Mouse (Mus musculus): Measurements from ENCODE around the gene H2-Aa. TPM values are rescaled to one million over a fixed set of nuclear protein-coding genes. Genes with fewer than 3 reads are reported as not detected.

H2-Aa gene
- polyA plus RNA-seq, 1 experiment from 2014 or later = 0.21 TPM

DNA sequence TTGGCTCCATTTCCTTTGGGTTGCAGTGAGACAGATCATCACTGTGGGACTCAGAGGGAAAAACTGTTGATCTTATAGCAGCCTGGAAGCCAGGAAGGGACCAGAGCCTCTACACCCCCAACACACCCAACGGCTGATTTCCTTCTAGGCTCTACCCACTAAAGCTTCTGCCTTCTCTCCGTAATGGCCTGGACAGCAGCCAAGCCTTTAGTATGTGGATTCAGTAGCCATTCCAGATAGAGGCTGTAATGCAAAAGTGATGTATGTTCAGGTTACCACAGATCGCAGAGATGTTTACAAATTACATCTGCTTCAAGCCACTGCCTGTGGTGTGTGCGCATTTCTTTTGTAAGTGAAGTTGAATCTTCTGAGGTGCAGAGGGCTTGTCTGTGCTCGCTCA lies 27.1 kb downstream of the H2-Aa start:
- Histone ChIP-seq H3K36me3 (ENCODE audit: poor library complexity, severe bottlenecking) (no peaks in the 10 kb centered on the region), H3K4me2 (no peak overlapping the region), H3K4me3 (no peak overlapping the region), H3K27ac (no peak overlapping the region), H3K27me3 (peaks cover 30% of the 10 kb centered on the region), H3K9me3 (replicated peaks) (no peaks in the 10 kb centered on the region), H3K9ac (no peak overlapping the region), H3K4me1 (peaks cover 21% of the 10 kb centered on the region)
- 77% methylated on average over 5 of the region's 5 CpGs for WGBS
- ATAC-seq = no peak

DNA sequence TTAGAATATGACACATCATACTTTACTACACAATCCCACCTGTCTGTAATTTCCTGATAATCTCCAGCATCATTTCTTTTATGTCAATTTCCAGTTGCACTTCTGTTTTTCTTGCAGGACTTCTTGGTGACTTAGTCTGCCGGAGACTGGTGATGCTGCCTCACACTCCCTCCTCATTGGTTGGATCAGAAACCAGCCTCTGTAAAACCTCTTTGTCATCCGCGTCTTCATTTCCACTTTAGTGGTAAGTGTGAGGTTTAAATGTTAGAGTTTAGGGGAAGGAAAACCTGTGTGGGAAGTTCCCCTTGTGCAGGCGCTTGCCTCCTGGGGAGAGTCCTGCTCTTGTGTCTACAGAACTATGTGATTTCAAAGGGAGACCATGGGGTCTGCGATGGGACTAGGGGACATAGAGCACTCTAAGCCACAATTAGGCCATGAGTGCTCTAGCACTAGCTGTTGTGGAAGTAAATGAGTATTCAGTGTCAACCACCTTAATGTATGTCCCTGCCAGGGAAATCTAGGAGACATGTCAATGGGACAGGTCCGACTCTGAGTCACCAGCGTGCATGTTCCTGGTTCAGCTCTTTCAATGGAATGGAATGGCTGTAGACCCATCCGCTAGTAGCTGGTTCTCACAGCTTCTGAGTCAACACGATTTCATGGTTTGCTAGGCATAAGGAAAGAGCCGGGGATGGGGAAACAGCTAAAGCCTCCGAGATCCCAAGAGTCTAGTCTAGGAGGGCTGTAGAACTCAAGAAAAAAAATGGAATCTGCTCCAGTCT lies 29.8 kb downstream of the H2-Aa start, which contains the start of gene H2-Ab1:
H2-Ab1 (plus strand) TSS at position 96 of the 782 bp plus-strand sequence.
- ATAC-seq = no peak

DNA sequence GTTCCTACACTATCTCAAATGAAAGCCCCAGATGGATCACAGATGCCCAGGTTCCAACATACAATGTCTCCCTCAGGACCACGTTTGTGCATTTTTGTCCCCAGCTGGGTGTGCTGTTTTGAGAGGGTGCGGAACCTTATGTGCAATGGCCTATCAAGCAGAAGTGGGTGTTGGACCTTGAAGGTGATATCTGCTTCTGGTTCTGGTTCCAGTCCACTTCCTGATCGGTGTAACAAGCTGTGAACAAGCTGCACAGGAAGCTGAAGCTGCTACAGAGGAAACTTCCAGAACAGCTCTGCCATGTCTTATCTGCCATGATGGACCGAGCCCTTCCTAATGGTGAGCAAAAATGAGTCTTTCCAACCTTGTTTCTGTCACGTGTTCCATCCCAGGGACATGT lies 31.1 kb downstream of the H2-Aa start:
- no peak for ATAC-seq
- H3K27ac ChIP-seq = no peak overlapping the region
- no peak overlapping the region for H3K9ac ChIP-seq
- 83% methylated on average over 5 of the region's 5 CpGs for WGBS
- peaks cover 7% of the 10 kb centered on the region; the same call in 1 of the 2 replicates for H3K27me3 ChIP-seq
- no peak overlapping the region for H3K4me3 ChIP-seq
- H3K36me3 ChIP-seq (ENCODE audit: poor library complexity, severe bottlenecking) = no peaks in the 10 kb centered on the region
- no peaks in the 10 kb centered on the region for H3K4me1 ChIP-seq
- H3K4me2 ChIP-seq = no peak overlapping the region
- H3K9me3 ChIP-seq (replicated peaks) = no peaks in the 10 kb centered on the region

More for the DNA sequence above, 29.8 kb downstream of the H2-Aa start, which contains the start of gene H2-Ab1:
- H3K27ac ChIP-seq = no peak within 1 kb of the TSS
- no peak within 1 kb of the TSS for H3K4me2 ChIP-seq
- H3K36me3 ChIP-seq (ENCODE audit: poor library complexity, severe bottlenecking) = no peaks in the 10 kb centered on the region
- WGBS = 77% methylated on average over 11 of the region's 11 CpGs
- H3K4me3 ChIP-seq = no peak within 1 kb of the TSS
- H3K9me3 ChIP-seq (replicated peaks) = no peaks in the 10 kb centered on the region
- no peaks in the 10 kb centered on the region for H3K4me1 ChIP-seq
- no peak within 1 kb of the TSS for H3K9ac ChIP-seq
- peaks cover 11% of the 10 kb centered on the region; the same call in 1 of the 2 replicates for H3K27me3 ChIP-seq

DNA sequence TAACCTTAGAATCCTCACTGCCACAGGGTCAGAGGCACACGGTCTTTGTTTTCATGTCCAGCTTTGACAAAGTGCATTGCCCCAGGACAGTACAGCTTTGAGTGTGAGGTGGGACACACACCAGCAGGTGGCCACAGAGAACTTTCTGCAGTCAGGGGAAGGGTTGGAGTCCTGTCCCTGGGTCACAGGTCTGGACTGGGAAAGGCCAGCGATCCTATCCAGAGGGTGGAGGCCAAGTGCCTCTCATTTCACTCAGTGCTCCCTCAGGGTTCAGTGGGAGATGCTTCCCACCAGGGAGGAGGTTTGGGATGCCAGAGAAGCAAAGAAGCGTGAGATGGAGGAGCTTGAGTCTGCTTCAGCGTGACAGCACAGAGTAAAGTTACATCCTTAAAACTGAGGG lies 36.0 kb downstream of the H2-Aa start:
- WGBS = 57% methylated on average over 4 of the region's 4 CpGs
- H3K4me2 ChIP-seq = no peak overlapping the region
- H3K9me3 ChIP-seq (replicated peaks) = no peaks in the 10 kb centered on the region
- peaks cover 7% of the 10 kb centered on the region; the same call in 1 of the 2 replicates for H3K27me3 ChIP-seq
- H3K9ac ChIP-seq = no peak overlapping the region
- no peaks in the 10 kb centered on the region for H3K4me1 ChIP-seq
- no peak overlapping the region for H3K4me3 ChIP-seq
- H3K27ac ChIP-seq = no peak overlapping the region
- ATAC-seq = no peak
- H3K36me3 ChIP-seq (ENCODE audit: poor library complexity, severe bottlenecking) = no peaks in the 10 kb centered on the region

DNA sequence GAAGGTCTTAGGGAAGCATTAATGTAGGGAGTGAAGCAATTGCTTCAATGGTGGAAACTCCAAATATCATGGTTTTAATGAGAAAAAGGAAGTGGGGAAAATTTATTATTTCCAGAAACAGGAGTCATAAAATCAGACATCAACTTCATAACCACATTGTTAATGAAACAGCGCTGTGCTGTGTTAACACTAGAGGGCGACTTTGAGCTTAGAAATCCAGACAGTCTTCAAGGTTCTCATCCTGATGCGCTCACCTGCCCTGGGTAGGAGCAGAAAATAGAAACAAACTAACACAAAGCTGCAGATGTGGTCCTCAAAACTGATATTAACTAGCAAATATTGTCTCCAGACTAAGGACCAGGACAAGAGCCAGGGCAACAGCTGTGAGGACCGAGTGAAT lies 37.7 kb downstream of the H2-Aa start:
- Histone ChIP-seq H3K4me3 (no peak overlapping the region), H3K9ac (no peak overlapping the region), H3K4me2 (no peak overlapping the region), H3K27me3 (peaks cover 7% of the 10 kb centered on the region; the same call in 1 of the 2 replicates), H3K27ac (no peak overlapping the region), H3K9me3 (replicated peaks) (no peaks in the 10 kb centered on the region), H3K4me1 (no peaks in the 10 kb centered on the region), H3K36me3 (ENCODE audit: poor library complexity, severe bottlenecking) (no peaks in the 10 kb centered on the region)
- ATAC-seq = no peak
- 16% methylated on average over 4 of the region's 4 CpGs for WGBS

DNA sequence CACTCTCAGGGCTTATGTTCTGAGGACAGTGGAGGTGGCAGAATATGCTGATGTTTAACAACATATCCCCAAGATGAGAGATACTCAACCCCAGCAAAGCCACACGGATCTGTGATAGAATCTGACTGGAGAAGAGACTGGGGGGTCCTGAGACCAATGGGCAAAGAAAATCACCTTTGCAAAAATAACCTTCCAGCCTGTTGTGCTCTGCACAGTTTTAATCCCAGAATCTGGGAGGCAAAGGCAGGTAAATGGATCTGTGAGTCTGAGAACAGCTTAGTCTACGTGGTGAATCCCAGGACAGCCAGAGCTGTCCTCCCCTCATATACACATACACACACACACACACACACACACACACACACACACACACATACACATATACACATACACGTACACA lies 38.3 kb downstream of the H2-Aa start:
- Histone ChIP-seq H3K4me1 (no peaks in the 10 kb centered on the region), H3K9me3 (replicated peaks) (no peaks in the 10 kb centered on the region), H3K27ac (no peak overlapping the region), H3K27me3 (peaks cover 7% of the 10 kb centered on the region; the same call in 1 of the 2 replicates), H3K4me3 (no peak overlapping the region), H3K36me3 (ENCODE audit: poor library complexity, severe bottlenecking) (no peaks in the 10 kb centered on the region), H3K4me2 (no peak overlapping the region), H3K9ac (no peak overlapping the region)
- ATAC-seq = no peak
- 40% methylated on average over 3 of the region's 3 CpGs for WGBS

DNA sequence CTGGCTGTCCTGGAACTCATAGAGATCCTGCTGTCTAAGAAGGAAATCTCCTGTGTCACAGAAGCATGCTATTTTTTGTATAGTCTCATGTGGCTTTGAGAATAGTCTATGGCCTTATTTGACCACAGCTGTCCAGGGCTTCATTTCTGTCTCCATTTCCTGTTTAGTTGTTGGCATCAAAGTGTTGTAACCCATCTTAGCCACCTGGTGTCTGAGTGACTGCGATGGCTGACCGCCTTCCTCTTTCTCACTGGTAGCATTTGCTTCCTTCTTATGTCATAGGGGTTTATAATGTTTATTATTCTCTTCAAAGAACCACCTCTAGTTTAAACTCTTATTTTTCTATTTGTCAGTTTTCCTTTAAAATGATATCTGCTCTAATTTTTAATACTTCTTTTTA lies 38.9 kb downstream of the H2-Aa start:
- H3K27ac ChIP-seq = no peak overlapping the region
- H3K9me3 ChIP-seq (replicated peaks) = no peaks in the 10 kb centered on the region
- H3K27me3 ChIP-seq = 0 out of 2 replicates have a peak, but pooled peaks cover under 1% of the 10 kb centered on the region
- no peaks in the 10 kb centered on the region for H3K4me1 ChIP-seq
- ATAC-seq = no peak
- H3K36me3 ChIP-seq (ENCODE audit: poor library complexity, severe bottlenecking) = no peaks in the 10 kb centered on the region
- no peak overlapping the region for H3K4me3 ChIP-seq
- no peak overlapping the region for H3K4me2 ChIP-seq
- H3K9ac ChIP-seq = no peak overlapping the region
- WGBS = 68% methylated on average over 2 of the region's 2 CpGs

DNA sequence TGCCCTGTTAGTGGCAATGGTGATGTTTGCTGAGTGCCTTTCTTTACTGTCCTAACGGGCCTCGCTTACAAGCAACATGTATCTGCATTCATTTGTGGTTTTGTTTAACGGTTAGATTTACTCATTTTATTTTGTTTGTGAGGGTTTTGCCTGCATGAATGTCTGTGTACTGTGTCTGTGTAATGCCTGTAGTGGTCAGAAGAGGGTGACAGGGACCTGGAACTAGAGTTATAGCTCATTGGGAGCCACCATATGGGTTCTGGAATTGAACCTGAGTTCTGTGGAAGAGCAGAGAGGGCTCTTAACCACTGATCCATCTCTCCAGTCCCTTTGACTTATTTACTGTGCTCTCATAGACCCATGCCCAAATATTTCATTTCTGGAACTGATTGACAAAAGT lies 40.6 kb downstream of the H2-Aa start:
- no peaks in the 10 kb centered on the region for H3K27me3 ChIP-seq
- H3K36me3 ChIP-seq (ENCODE audit: poor library complexity, severe bottlenecking) = no peaks in the 10 kb centered on the region
- 84% methylated on average over 3 of the region's 3 CpGs for WGBS
- H3K27ac ChIP-seq = no peak overlapping the region
- H3K4me1 ChIP-seq = no peaks in the 10 kb centered on the region
- no peak overlapping the region for H3K9ac ChIP-seq
- ATAC-seq = no peak
- H3K4me3 ChIP-seq = no peak overlapping the region
- H3K4me2 ChIP-seq = no peak overlapping the region
- no peaks in the 10 kb centered on the region for H3K9me3 ChIP-seq (replicated peaks)

DNA sequence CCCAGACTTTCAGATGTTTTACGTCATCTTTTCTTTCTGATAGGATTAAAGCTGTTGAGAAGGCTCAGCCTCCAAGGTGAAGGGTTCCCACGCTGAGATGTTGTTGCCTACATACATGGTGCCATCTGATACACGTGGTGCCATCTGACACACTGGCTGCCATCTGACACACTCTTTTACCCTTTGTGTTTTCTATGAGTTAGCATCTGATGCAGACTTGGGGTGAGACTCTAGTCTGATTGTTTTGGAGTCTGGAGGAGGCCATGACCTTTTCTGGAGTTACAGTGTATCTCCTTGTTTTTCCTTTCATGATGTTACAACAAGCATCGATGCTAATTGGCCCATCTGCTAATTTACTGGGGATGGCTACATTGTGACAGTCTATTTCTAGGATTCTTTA lies 43.0 kb downstream of the H2-Aa start:
- Histone ChIP-seq H3K4me1 (no peaks in the 10 kb centered on the region), H3K27ac (no peak overlapping the region), H3K4me3 (no peak overlapping the region), H3K9me3 (replicated peaks) (0 out of 2 replicates have a peak, but pooled peaks cover 6% of the 10 kb centered on the region), H3K27me3 (no peaks in the 10 kb centered on the region), H3K36me3 (ENCODE audit: poor library complexity, severe bottlenecking) (no peaks in the 10 kb centered on the region), H3K9ac (no peak overlapping the region), H3K4me2 (no peak overlapping the region)
- WGBS = 75% methylated on average over 4 of the region's 4 CpGs
- no peak for ATAC-seq

DNA sequence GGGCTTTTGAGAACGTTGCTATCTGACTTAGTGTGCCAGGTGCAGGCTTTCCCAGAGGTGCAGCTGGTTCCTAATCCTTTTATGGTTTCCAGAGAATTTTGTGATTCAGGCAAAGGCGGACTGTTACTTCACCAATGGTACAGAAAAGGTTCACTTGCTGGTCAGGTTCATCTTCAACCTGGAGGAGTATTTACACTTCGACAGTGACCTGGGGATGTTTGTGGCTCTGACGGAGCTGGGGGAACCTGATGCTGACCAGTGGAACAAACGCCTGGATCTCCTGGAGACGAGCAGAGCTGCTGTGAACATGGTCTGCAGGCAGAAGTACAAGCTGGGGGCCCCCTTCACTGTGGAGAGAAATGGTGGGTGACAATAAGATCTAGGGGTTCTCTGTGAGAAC lies 46.7 kb downstream of the H2-Aa start:
- no peaks in the 10 kb centered on the region for H3K4me1 ChIP-seq
- no peak for ATAC-seq
- H3K27me3 ChIP-seq = no peaks in the 10 kb centered on the region
- H3K4me2 ChIP-seq = no peak overlapping the region
- H3K36me3 ChIP-seq (ENCODE audit: poor library complexity, severe bottlenecking) = no peaks in the 10 kb centered on the region
- no peak overlapping the region for H3K9ac ChIP-seq
- WGBS = 86% methylated on average over 6 of the region's 6 CpGs
- no peak overlapping the region for H3K4me3 ChIP-seq
- 0 out of 2 replicates have a peak, but pooled peaks cover 6% of the 10 kb centered on the region for H3K9me3 ChIP-seq (replicated peaks)
- H3K27ac ChIP-seq = no peak overlapping the region

DNA sequence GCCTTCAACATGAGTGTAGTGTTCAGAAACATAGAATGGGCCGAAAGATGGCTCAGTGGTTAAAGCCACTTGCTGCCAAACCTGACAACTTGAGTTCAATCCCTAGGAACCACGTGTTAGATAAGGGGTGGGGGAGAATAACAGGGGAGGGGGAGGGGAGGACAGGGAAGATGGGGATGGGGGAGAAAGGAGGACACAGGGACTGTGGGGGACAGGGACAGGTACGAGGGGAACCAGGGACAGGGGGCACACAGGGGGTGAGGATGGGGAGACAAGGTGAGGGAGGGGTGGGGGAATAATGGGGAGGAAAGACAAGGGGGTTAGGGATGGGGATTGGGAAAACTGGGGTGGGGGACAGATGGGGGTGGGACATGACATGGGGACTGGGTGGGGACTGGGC lies 47.3 kb downstream of the H2-Aa start:
- no peaks in the 10 kb centered on the region for H3K4me1 ChIP-seq
- no peak overlapping the region for H3K27ac ChIP-seq
- no peak overlapping the region for H3K9ac ChIP-seq
- WGBS = 70% methylated on average over 3 of the region's 3 CpGs
- ATAC-seq = no peak
- H3K36me3 ChIP-seq (ENCODE audit: poor library complexity, severe bottlenecking) = no peaks in the 10 kb centered on the region
- H3K4me3 ChIP-seq = no peak overlapping the region
- no peak overlapping the region for H3K4me2 ChIP-seq
- H3K27me3 ChIP-seq = no peaks in the 10 kb centered on the region
- 0 out of 2 replicates have a peak, but pooled peaks cover 6% of the 10 kb centered on the region for H3K9me3 ChIP-seq (replicated peaks)

DNA sequence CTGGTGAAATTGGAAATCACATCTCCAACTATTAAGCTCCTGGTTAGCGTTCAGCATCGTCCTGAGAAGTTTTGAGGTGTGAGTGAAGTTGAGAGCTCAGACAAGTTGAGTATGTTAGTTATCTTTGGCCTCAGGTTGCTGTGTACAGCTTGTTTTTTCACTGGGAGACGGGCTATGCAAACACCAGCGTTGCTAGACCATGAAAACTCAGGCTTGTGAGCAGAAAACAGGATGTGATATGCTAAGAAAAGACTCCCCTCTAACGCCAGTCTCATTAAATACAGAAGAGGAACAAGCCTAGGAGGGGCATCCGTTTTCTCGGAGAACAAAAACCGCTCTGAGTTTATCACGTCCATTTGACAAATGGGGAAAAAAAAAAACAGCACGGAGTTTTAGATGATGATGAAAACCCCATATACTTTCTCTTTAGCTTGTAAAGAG lies 48.0 kb downstream of the H2-Aa start:
- no peak overlapping the region for H3K4me2 ChIP-seq
- no peaks in the 10 kb centered on the region for H3K27me3 ChIP-seq
- no peaks in the 10 kb centered on the region for H3K4me1 ChIP-seq
- ATAC-seq = no peak
- 0 out of 2 replicates have a peak, but pooled peaks cover 6% of the 10 kb centered on the region for H3K9me3 ChIP-seq (replicated peaks)
- H3K36me3 ChIP-seq (ENCODE audit: poor library complexity, severe bottlenecking) = no peaks in the 10 kb centered on the region
- no peak overlapping the region for H3K27ac ChIP-seq
- H3K9ac ChIP-seq = no peak overlapping the region
- H3K4me3 ChIP-seq = no peak overlapping the region
- WGBS = 76% methylated on average over 10 of the region's 10 CpGs

All from forebrain, embryonic 13.5 days (tissue).